Mouse (Mus musculus) bone marrow, adult 2 months (tissue): ENCODE data around the gene Pald1.

Source experiments
- CTCF ChIP-seq: fragments of 200-500 bp; IDR thresholded peaks from 2 replicates; pipeline ENCODE4 v1.5.1; 2011; ENCODE audit warnings: low read length, control low read depth; ENCODE audit not compliant: control insufficient read depth, insufficient read depth
- POLR2A ChIP-seq: fragments of 200-500 bp; IDR thresholded peaks from 2 replicates; pipeline ENCODE4 v1.6.1; 2011; ENCODE audit warnings: low read depth, mild to moderate bottlenecking, control low read depth, low read length, borderline replicate concordance; ENCODE audit not compliant: control insufficient read depth

GRCm38 (mm10) chr10:61431375-61431774 lies 48.0 kb upstream of the Pald1 start:
- TF ChIP-seq CTCF (no peak), POLR2A (no peak)
